Mouse (Mus musculus) liver, embryonic 15.5 days (tissue): Measurements from ENCODE around the gene Car15. TPM values are rescaled to one million over a fixed set of nuclear protein-coding genes. Genes with fewer than 3 reads are reported as not detected.

Source experiments
- ATAC-seq: fragments of 200-750 bp; cut with Nextera tagmentation; 2 replicates; pipeline ENCODE4 v1.8.0; 2017; ENCODE audit warnings: moderate number of reproducible peaks, mild to moderate bottlenecking, moderate library complexity; ENCODE audit not compliant: insufficient read depth
- H3K27ac ChIP-seq: fragments of 300-500 bp; sonication (generic); replicated peaks from 2 replicates; pipeline ENCODE4 v1.5.1; 2015; ENCODE audit warnings: mild to moderate bottlenecking, inconsistent platforms
- H3K27me3 ChIP-seq: fragments of 300-500 bp; sonication (generic); 2 replicates; pipeline ENCODE4 v1.6.1; 2015; ENCODE audit warnings: mild to moderate bottlenecking, inconsistent platforms
- H3K36me3 ChIP-seq: fragments of 300-500 bp; sonication (generic); replicated peaks from 2 replicates; pipeline ENCODE4 v1.6.1; 2015; ENCODE audit warnings: moderate library complexity, mild to moderate bottlenecking, inconsistent platforms
- H3K4me1 ChIP-seq: fragments of 300-500 bp; sonication (generic); replicated peaks from 2 replicates; pipeline ENCODE4 v1.6.1; 2015; ENCODE audit warnings: inconsistent platforms
- H3K4me2 ChIP-seq: fragments of 300-500 bp; sonication (generic); 2 replicates; pipeline ENCODE4 v1.6.1; 2015; ENCODE audit warnings: moderate library complexity, mild to moderate bottlenecking, inconsistent platforms
- H3K4me3 ChIP-seq: fragments of 300-500 bp; sonication (generic); replicated peaks from 2 replicates; pipeline ENCODE4 v1.5.1; 2015; ENCODE audit warnings: mild to moderate bottlenecking, inconsistent platforms
- H3K9ac ChIP-seq: fragments of 300-500 bp; sonication (generic); 2 replicates; pipeline ENCODE4 v1.6.1; 2015; ENCODE audit warnings: moderate library complexity, mild to moderate bottlenecking, inconsistent platforms
- H3K9me3 ChIP-seq: fragments of 300-500 bp; sonication (generic); replicated peaks from 2 replicates; pipeline ENCODE4 v1.6.1; 2016; ENCODE audit warnings: inconsistent platforms
- WGBS: fragments of 180-500 bp; shearing (Covaris S2); methylation state at CpG from one replicate; pipeline ENCODE4 v1.1.7; 2015; ENCODE audit warnings: mixed read lengths; ENCODE audit not compliant: insufficient replicate concordance; 5-methylcytosine and 5-hydroxymethylcytosine counted together
- polyA plus RNA-seq: library from polyadenylated mRNA; unstranded; fragments of >200 nt; fragmentation: Nextera tagmentation; extraction: Ambion mirVana; gene quantifications from 2 replicates; pipeline ENCODE4 v1.2.1, GENCODE M21; 2015

Gene Car15
- polyA plus RNA-seq, 1 experiment from 2014 or later = 0.55 TPM

GRCm38 (mm10) chr16:17833681-17834399, 4.3 kb downstream of the Car15 start:
- WGBS = under 1% methylated on average over 90 of the region's 103 CpGs
- Histone ChIP-seq H3K27ac (no peak overlapping the region), H3K4me1 (peaks cover 14% of the 10 kb centered on the region), H3K9me3 (no peaks in the 10 kb centered on the region), H3K4me2 (peak overlapping the region; percentile 68), H3K9ac (no peak overlapping the region), H3K27me3 (peaks cover 94% of the 10 kb centered on the region), H3K4me3 (peak overlapping the region; percentile 48), H3K36me3 (no peaks in the 10 kb centered on the region)
- ATAC-seq = no peak

DNA sequence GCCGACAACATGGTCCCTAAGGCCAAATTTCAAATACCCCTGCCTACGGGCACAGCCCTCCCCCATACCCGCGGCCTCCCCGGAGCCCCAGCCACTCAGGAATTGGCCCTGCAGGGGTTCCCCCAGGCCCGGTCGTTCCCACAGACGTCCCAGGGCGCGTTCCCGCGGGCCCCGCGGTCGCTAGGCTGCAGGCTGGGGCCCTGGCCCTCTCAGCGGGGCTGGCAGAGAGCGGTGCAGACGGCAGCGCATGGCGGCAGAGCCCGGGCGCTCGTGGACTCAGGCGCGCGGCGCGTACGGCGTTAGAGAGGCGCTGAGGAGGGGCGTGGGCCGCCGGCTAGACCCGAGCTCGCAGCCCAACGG, 4.9 kb downstream of the Car15 start:
- Histone ChIP-seq H3K4me2 (peak overlapping the region; percentile 68), H3K4me1 (peaks cover 14% of the 10 kb centered on the region), H3K36me3 (no peaks in the 10 kb centered on the region), H3K27me3 (peaks cover 100% of the 10 kb centered on the region), H3K27ac (no peak overlapping the region), H3K4me3 (peak overlapping the region; percentile 48), H3K9me3 (no peaks in the 10 kb centered on the region), H3K9ac (no peak overlapping the region)
- 1% methylated on average over 37 of the region's 37 CpGs for WGBS
- ATAC-seq = no peak

- Histone ChIP-seq H3K27me3 (peaks cover 100% of the 10 kb centered on the region), H3K4me1 (peaks cover 14% of the 10 kb centered on the region), H3K27ac (no peak within 1 kb of the TSS), H3K4me3 (peak within 1 kb of the TSS; percentile 48), H3K36me3 (no peaks in the 10 kb centered on the region), H3K4me2 (peak within 1 kb of the TSS; percentile 68), H3K9me3 (no peaks in the 10 kb centered on the region), H3K9ac (no peak within 1 kb of the TSS)
- 19% methylated on average over 7 of the region's 7 CpGs for WGBS
- ATAC-seq = no peak
These were observed 5.3 kb downstream of the Car15 start, which contains the start of gene B830017H08Rik for GRCm38 (mm10) chr16:17832821-17833220. Gene B830017H08Rik, plus strand, starts transcription at chr16:17833121.

DNA sequence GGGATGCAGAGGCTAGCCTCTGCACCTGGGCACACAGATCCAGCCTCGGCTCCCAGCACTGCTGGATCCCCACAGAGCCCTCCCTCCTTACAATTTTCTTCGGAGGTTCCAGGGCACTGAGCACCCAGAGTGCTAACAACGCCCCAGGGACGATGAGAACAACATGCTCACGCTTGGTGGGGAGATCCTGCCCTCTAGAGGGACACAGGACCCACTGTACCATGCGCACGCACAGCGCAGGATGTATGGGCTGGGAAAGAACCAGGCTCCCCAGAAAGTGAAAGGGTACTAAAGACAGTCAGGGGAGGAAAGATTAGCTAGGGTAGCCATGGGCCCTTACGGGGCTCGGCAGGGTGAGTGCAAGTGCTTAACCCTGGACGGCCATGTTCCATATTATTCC, 6.4 kb downstream of the Car15 start:
- ATAC-seq = no peak

GRCm38 (mm10) chr16:17830385-17831178, 7.6 kb downstream of the Car15 start:
- no peak overlapping the region for H3K4me2 ChIP-seq

More for the DNA sequence above, 6.4 kb downstream of the Car15 start:
- Histone ChIP-seq H3K27me3 (peaks cover 100% of the 10 kb centered on the region), H3K4me2 (no peak overlapping the region), H3K4me1 (peaks cover 14% of the 10 kb centered on the region), H3K4me3 (no peak overlapping the region), H3K36me3 (no peaks in the 10 kb centered on the region), H3K9ac (no peak overlapping the region), H3K9me3 (no peaks in the 10 kb centered on the region), H3K27ac (no peak overlapping the region)
- 15% methylated on average over 11 of the region's 11 CpGs for WGBS

GRCm38 (mm10) chr16:17828867-17829266, 9.3 kb downstream of the Car15 start:
- no peak overlapping the region for H3K27ac ChIP-seq
- WGBS = 63% methylated on average over 3 of the region's 3 CpGs
- H3K9ac ChIP-seq = no peak overlapping the region
- ATAC-seq = no peak
- H3K4me2 ChIP-seq = no peak overlapping the region
- H3K4me1 ChIP-seq = peaks cover 7% of the 10 kb centered on the region
- H3K4me3 ChIP-seq = no peak overlapping the region
- H3K9me3 ChIP-seq = no peaks in the 10 kb centered on the region
- no peaks in the 10 kb centered on the region for H3K36me3 ChIP-seq
- H3K27me3 ChIP-seq = peaks cover 84% of the 10 kb centered on the region

More at GRCm38 (mm10) chr16:17830385-17831178, 7.6 kb downstream of the Car15 start:
- ATAC-seq = no peak
- H3K4me3 ChIP-seq = no peak overlapping the region
- H3K27me3 ChIP-seq = peaks cover 98% of the 10 kb centered on the region
- no peak overlapping the region for H3K27ac ChIP-seq
- H3K4me1 ChIP-seq = peaks cover 14% of the 10 kb centered on the region
- no peak overlapping the region for H3K9ac ChIP-seq
- 51% methylated on average over 10 of the region's 10 CpGs for WGBS
- no peaks in the 10 kb centered on the region for H3K9me3 ChIP-seq
- H3K36me3 ChIP-seq = no peaks in the 10 kb centered on the region

GRCm38 (mm10) chr16:17828229-17828628, 9.9 kb downstream of the Car15 start:
- Histone ChIP-seq H3K27ac (no peak overlapping the region), H3K9me3 (no peaks in the 10 kb centered on the region), H3K36me3 (no peaks in the 10 kb centered on the region), H3K4me3 (no peak overlapping the region), H3K4me1 (peaks cover 2% of the 10 kb centered on the region), H3K4me2 (no peak overlapping the region), H3K9ac (no peak overlapping the region), H3K27me3 (peaks cover 84% of the 10 kb centered on the region)
- no peak for ATAC-seq
- WGBS = 18% methylated on average over 2 of the region's 2 CpGs

- Histone ChIP-seq H3K4me1 (no peaks in the 10 kb centered on the region), H3K9me3 (no peaks in the 10 kb centered on the region), H3K4me2 (no peak overlapping the region), H3K27ac (no peak overlapping the region), H3K36me3 (no peaks in the 10 kb centered on the region), H3K4me3 (no peak overlapping the region), H3K9ac (no peak overlapping the region), H3K27me3 (peaks cover 77% of the 10 kb centered on the region)
- no peak for ATAC-seq
- WGBS = 57% methylated on average over 2 of the region's 2 CpGs
These were observed 11.7 kb downstream of the Car15 start for GRCm38 (mm10) chr16:17826500-17826899.

GRCm38 (mm10) chr16:17816528-17816927, 21.6 kb downstream of the Car15 start:
- Histone ChIP-seq H3K4me2 (no peak overlapping the region), H3K4me1 (peaks cover 12% of the 10 kb centered on the region), H3K4me3 (no peak overlapping the region), H3K27me3 (peaks cover 84% of the 10 kb centered on the region), H3K27ac (no peak overlapping the region), H3K9me3 (no peaks in the 10 kb centered on the region), H3K36me3 (no peaks in the 10 kb centered on the region), H3K9ac (no peak overlapping the region)
- ATAC-seq = no peak
- WGBS = 68% methylated on average over 8 of the region's 8 CpGs

GRCm38 (mm10) chr16:17815411-17816402, 22.5 kb downstream of the Car15 start:
- H3K27ac ChIP-seq = no peak overlapping the region
- peaks cover 83% of the 10 kb centered on the region for H3K27me3 ChIP-seq
- 3% methylated on average over 63 of the region's 63 CpGs for WGBS
- H3K9me3 ChIP-seq = no peaks in the 10 kb centered on the region
- ATAC-seq = peak; percentile 62
- peak overlapping the region; percentile 51 for H3K4me3 ChIP-seq
- H3K36me3 ChIP-seq = no peaks in the 10 kb centered on the region
- peaks cover 12% of the 10 kb centered on the region for H3K4me1 ChIP-seq
- H3K4me2 ChIP-seq = peak overlapping the region; percentile 78
- H3K9ac ChIP-seq = peak overlapping the region; percentile 27; the same call in 1 of the 2 replicates
